Mouse (Mus musculus): ENCODE results near the gene Lig1. TPM values are rescaled to one million over a fixed set of nuclear protein-coding genes. Genes with fewer than 3 reads are reported as not detected.

The Lig1 gene
- polyA plus RNA-seq, 1 experiment = 35.8 TPM

DNA sequence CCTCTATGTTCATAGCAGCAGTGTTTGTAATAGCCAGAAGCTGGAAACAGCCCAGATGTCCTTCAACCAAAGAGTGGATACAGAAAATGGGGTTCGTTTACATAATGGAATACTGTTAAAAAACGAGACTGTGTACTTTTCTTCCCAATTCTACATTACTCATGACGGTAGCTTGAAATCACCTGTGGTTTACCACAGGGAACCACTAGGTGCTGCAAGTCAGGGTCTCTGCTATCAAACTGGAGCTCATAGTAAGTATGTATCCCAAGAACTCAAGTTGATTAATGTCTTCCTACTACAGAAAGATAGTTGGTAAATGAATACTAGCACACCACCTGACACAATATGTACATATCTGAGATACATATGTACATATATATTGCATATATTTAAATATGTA is 44.3 kb downstream of the Lig1 start:
- Histone ChIP-seq H3K36me3 (ENCODE audit: control insufficient read depth, insufficient read depth, low read length) (no peaks in the 10 kb centered on the region), H3K27ac (ENCODE audit: control insufficient read depth, insufficient read depth, low read length) (no peak overlapping the region), H3K27me3 (ENCODE audit: control insufficient read depth, insufficient read depth, low read length) (no peaks in the 10 kb centered on the region), H3K4me1 (replicated peaks; ENCODE audit: control insufficient read depth, insufficient read depth, low read length) (no peaks in the 10 kb centered on the region), H3K4me3 (ENCODE audit: control insufficient read depth, insufficient read depth, low read length) (no peak overlapping the region)
- 9% methylated on average over 3 of the region's 3 CpGs for WGBS
- TF ChIP-seq POLR2A (IDR thresholded peaks at IDR 0.05; ENCODE audit: control insufficient read depth, extremely low read depth, insufficient read depth, low read length, poor library complexity) (no peak), CTCF (IDR thresholded peaks at IDR 0.05; ENCODE audit: borderline replicate concordance, control insufficient read depth, extremely low read depth, insufficient read depth, low read length, poor library complexity) (no peak)
- DNase-seq = no peak

DNA sequence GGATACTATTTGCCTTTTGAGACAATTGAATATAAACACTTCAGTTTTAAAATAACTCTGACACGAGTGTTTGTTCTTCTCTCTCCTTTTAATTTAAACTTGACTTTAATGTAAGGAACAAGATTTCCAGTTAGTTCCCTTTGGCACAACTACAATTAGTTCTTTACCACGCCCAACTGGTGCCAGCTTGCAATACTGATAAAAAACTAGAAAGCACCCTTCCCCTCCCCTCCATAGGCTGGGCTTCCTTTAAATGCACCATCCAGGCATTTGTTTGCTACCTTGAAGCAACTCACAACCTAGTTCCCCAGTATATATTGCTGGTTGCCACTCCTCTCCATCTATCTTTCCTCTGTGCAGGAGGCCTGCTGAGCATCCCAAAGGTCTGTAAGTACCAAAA is 47.2 kb downstream of the Lig1 start, which contains the start of gene Pla2g4c:
Pla2g4c (plus strand) TSS at position 340 of the 400 bp plus-strand sequence.
- H3K4me3 ChIP-seq (ENCODE audit: control insufficient read depth, insufficient read depth, low read length) = no peak within 1 kb of the TSS
- no peaks in the 10 kb centered on the region for H3K36me3 ChIP-seq (ENCODE audit: control insufficient read depth, insufficient read depth, low read length)
- H3K27ac ChIP-seq (ENCODE audit: control insufficient read depth, insufficient read depth, low read length) = no peak within 1 kb of the TSS
- no peak for DNase-seq
- 85% methylated on average over 2 of the region's 2 CpGs for WGBS
- no peaks in the 10 kb centered on the region for H3K4me1 ChIP-seq (replicated peaks; ENCODE audit: control insufficient read depth, insufficient read depth, low read length)
- no peak for TF ChIP-seq CTCF (IDR thresholded peaks at IDR 0.05; ENCODE audit: borderline replicate concordance, control insufficient read depth, extremely low read depth, insufficient read depth, low read length, poor library complexity)
- TF ChIP-seq POLR2A (IDR thresholded peaks at IDR 0.05; ENCODE audit: control insufficient read depth, extremely low read depth, insufficient read depth, low read length, poor library complexity) = no peak
- no peaks in the 10 kb centered on the region for H3K27me3 ChIP-seq (ENCODE audit: control insufficient read depth, insufficient read depth, low read length)

DNA sequence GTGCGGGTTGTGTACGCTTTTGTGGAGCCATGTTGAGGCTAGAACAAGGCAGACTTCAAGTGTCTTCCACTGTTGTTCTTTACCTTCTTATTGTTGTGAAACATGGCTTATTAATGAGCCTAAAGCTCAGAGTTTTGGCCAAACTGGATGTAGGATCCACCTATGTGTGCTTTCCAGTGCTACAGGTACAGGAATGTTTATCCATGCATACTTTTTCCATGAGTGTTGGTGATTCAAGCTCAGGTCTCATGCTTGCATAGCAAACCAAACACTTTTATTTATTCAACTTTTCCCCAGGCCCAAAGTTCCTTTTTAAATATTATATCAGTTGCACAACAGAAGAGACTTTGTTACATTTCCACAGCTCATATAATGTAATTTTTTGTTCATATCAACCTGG is 53.5 kb downstream of the Lig1 start:
- no peak for TF ChIP-seq CTCF (IDR thresholded peaks at IDR 0.05; ENCODE audit: borderline replicate concordance, control insufficient read depth, extremely low read depth, insufficient read depth, low read length, poor library complexity)
- no peak for TF ChIP-seq POLR2A (IDR thresholded peaks at IDR 0.05; ENCODE audit: control insufficient read depth, extremely low read depth, insufficient read depth, low read length, poor library complexity)
- WGBS = 99% methylated on average over 2 of the region's 2 CpGs
- Histone ChIP-seq H3K4me1 (replicated peaks; ENCODE audit: control insufficient read depth, insufficient read depth, low read length) (no peaks in the 10 kb centered on the region), H3K4me3 (ENCODE audit: control insufficient read depth, insufficient read depth, low read length) (no peak overlapping the region), H3K27me3 (ENCODE audit: control insufficient read depth, insufficient read depth, low read length) (no peaks in the 10 kb centered on the region), H3K36me3 (ENCODE audit: control insufficient read depth, insufficient read depth, low read length) (no peaks in the 10 kb centered on the region), H3K27ac (ENCODE audit: control insufficient read depth, insufficient read depth, low read length) (no peak overlapping the region)
- DNase-seq = no peak

DNA sequence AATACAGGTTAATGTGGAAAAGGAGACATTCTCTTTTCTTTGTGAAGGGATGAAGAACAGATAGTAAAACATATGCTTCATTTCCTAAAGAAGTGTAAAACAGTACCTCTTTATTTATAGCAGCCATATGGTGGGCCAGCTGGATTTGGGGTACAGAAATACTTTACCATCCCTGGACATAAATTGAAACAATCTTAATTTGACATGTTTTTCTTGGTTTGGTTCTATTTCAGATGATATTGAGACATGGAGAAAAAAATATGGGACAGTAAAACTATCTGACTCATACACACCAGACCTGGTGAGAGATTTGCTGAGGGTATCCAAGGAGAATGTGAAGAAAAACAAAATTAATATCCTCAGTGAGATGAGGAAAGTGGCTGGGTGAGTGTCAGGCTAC is 78.9 kb downstream of the Lig1 start:
- TF ChIP-seq POLR2A (IDR thresholded peaks at IDR 0.05; ENCODE audit: control insufficient read depth, extremely low read depth, insufficient read depth, low read length, poor library complexity) = no peak
- no peak for TF ChIP-seq CTCF (IDR thresholded peaks at IDR 0.05; ENCODE audit: borderline replicate concordance, control insufficient read depth, extremely low read depth, insufficient read depth, low read length, poor library complexity)
- no peak overlapping the region for H3K4me3 ChIP-seq (ENCODE audit: control insufficient read depth, insufficient read depth, low read length)
- no peaks in the 10 kb centered on the region; the same call in 1 of the 2 replicates for H3K36me3 ChIP-seq (ENCODE audit: control insufficient read depth, insufficient read depth, low read length)
- H3K27me3 ChIP-seq (ENCODE audit: control insufficient read depth, insufficient read depth, low read length) = no peaks in the 10 kb centered on the region
- no peaks in the 10 kb centered on the region for H3K4me1 ChIP-seq (replicated peaks; ENCODE audit: control insufficient read depth, insufficient read depth, low read length)
- no peak for DNase-seq
- H3K27ac ChIP-seq (ENCODE audit: control insufficient read depth, insufficient read depth, low read length) = no peak overlapping the region

Other genes starting within 250 kb of the Lig1 start
- 65.6 and 65.7 TPM in 2 replicates for gene Chmp2a, start 242.5 kb upstream of the Lig1 start, polyA plus RNA-seq (2012; rRNA removed)
- gene Ube2m, start 239.0 kb upstream of the Lig1 start, polyA plus RNA-seq (2012; rRNA removed) = 236 and 244 TPM in 2 replicates
- 3.5 and 4.5 TPM in 2 replicates for gene Mzf1, start 222.5 kb upstream of the Lig1 start, polyA plus RNA-seq (2012; rRNA removed)
- gene Vmn1r85, start 182.1 kb upstream of the Lig1 start, polyA plus RNA-seq (2012; rRNA removed) = not detected in 2 replicates
- not detected in 2 replicates for gene Vmn1r86, start 157.4 kb upstream of the Lig1 start, polyA plus RNA-seq (2012; rRNA removed)
- gene Vmn1r87, start 137.1 kb upstream of the Lig1 start, polyA plus RNA-seq (2012; rRNA removed) = not detected in 2 replicates
- not detected in 2 replicates for gene Vmn1r88, start 117.7 kb upstream of the Lig1 start, polyA plus RNA-seq (2012; rRNA removed)
- not detected in 2 replicates for gene Vmn1r89, start 64.3 kb upstream of the Lig1 start, polyA plus RNA-seq (2012; rRNA removed)
- 7.4 and 7.8 TPM in 2 replicates for gene Zswim9, start 1.4 kb downstream of the Lig1 start, polyA plus RNA-seq (2012; rRNA removed)
- gene Pla2g4c, start 47.4 kb downstream of the Lig1 start, polyA plus RNA-seq (2012; rRNA removed) = 0.70 and 0.74 TPM in 2 replicates
- not detected in 2 replicates for gene Cabp5, start 120.8 kb downstream of the Lig1 start, polyA plus RNA-seq (2012; rRNA removed)
- not detected in 2 replicates for gene Bsph1, start 173.6 kb downstream of the Lig1 start, polyA plus RNA-seq (2012; rRNA removed)

Measured in thymus, adult 2 months (tissue).